Mouse (Mus musculus) embryonic fibroblast, embryonic 13.5 days (primary cell): ENCODE data around the gene Plod2.

Experiments used
- CTCF ChIP-seq: IDR thresholded peaks from 2 replicates; pipeline ENCODE4 v1.5.1; 2011; ENCODE audit warnings: mild to moderate bottlenecking, control low read depth, low read length, moderate library complexity, borderline replicate concordance; ENCODE audit not compliant: insufficient read depth
- POLR2A ChIP-seq: IDR thresholded peaks from 2 replicates; pipeline ENCODE4 v1.6.1; 2011; ENCODE audit warnings: low read depth, mild to moderate bottlenecking, control low read depth, low read length, moderate library complexity

DNA sequence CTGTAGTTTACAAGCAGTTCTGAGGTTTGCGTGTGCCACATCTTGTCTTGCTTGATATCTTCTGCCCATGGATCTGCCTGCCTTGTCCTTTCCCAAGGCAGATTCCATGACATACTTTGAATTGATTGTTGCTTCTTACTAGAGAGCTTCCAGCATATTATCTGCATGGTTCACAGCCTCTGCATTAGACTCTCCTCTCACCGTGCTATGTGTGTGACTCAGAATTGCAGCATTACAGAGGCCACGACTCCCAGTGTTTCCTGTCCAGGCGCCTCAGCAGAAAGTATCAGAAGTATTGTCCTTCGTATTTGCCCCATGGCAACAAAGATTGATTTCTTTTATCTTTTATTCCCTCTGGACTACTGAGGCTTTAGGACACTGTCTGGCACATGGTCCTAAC lies 20.4 kb downstream of the Plod2 start:
- TF ChIP-seq CTCF, result no peak
- no peak for TF ChIP-seq POLR2A
